Mouse (Mus musculus): Measurements from ENCODE around the gene Nim1k. TPM values are rescaled to one million over a fixed set of nuclear protein-coding genes. Genes with fewer than 3 reads are reported as not detected.

Gene Nim1k
- polyA plus RNA-seq (2014; fragmentation: Nextera tagmentation; extraction: Ambion mirVana), result 1.3 and 1.7 TPM in 2 replicates

GRCm38 (mm10) chr13:119755681-119756471 is at the start of gene Nim1k:
Gene Nim1k, minus strand, starts transcription at chr13:119755882.
- ATAC-seq (ENCODE audit: insufficient read depth, low FRiP score, low TSS enrichment) (peak; percentile 86), DNase-seq (ENCODE audit: low spot score) (peak; percentile 84)
- Histone ChIP-seq H3K9ac (ENCODE audit: low read length) (peak within 1 kb of the TSS; percentile 72), H3K4me2 (ENCODE audit: low read depth) (peak within 1 kb of the TSS; percentile 97), H3K27ac (ENCODE audit: low read depth, low read length) (peak within 1 kb of the TSS; percentile 34; the same call in 1 of the 2 replicates), H3K36me3 (ENCODE audit: control insufficient read depth, insufficient read depth, low read length) (no peaks in the 10 kb centered on the region), H3K27me3 (ENCODE audit: control insufficient read depth, insufficient read depth, low read length) (no peaks in the 10 kb centered on the region), H3K9me3 (ENCODE audit: control insufficient read depth, low read length) (no peaks in the 10 kb centered on the region), H3K4me3 (ENCODE audit: low read depth, low read length) (peak within 1 kb of the TSS; percentile 55), H3K4me1 (ENCODE audit: control insufficient read depth, insufficient read depth, low read length) (peaks cover 9% of the 10 kb centered on the region; the same call in 1 of the 2 replicates)
- WGBS, result 1% methylated on average over 43 of the region's 43 CpGs

GRCm38 (mm10) chr13:119797656-119798055 is 42.0 kb upstream of the Nim1k start:
- 73% methylated on average over 4 of the region's 4 CpGs for WGBS
- Histone ChIP-seq H3K4me2 (ENCODE audit: low read depth) (no peak overlapping the region), H3K27ac (ENCODE audit: low read depth, low read length) (no peak overlapping the region), H3K4me3 (ENCODE audit: low read depth, low read length) (no peak overlapping the region), H3K4me1 (ENCODE audit: control insufficient read depth, insufficient read depth, low read length) (no peaks in the 10 kb centered on the region), H3K27me3 (ENCODE audit: control insufficient read depth, insufficient read depth, low read length) (no peaks in the 10 kb centered on the region), H3K36me3 (ENCODE audit: control insufficient read depth, insufficient read depth, low read length) (no peaks in the 10 kb centered on the region), H3K9ac (ENCODE audit: low read length) (no peak overlapping the region), H3K9me3 (ENCODE audit: control insufficient read depth, low read length) (no peaks in the 10 kb centered on the region)
- ATAC-seq (ENCODE audit: insufficient read depth, low FRiP score, low TSS enrichment) (no peak), DNase-seq (ENCODE audit: low spot score) (no peak)

GRCm38 (mm10) chr13:119792791-119793404 is 37.2 kb upstream of the Nim1k start:
- no peak overlapping the region for H3K4me2 ChIP-seq (ENCODE audit: low read depth)
- no peaks in the 10 kb centered on the region for H3K27me3 ChIP-seq (ENCODE audit: control insufficient read depth, insufficient read depth, low read length)
- H3K9me3 ChIP-seq (ENCODE audit: control insufficient read depth, low read length), result no peaks in the 10 kb centered on the region
- no peak overlapping the region for H3K4me3 ChIP-seq (ENCODE audit: low read depth, low read length)
- no peaks in the 10 kb centered on the region for H3K36me3 ChIP-seq (ENCODE audit: control insufficient read depth, insufficient read depth, low read length)
- DNase-seq (ENCODE audit: low spot score) (no peak), ATAC-seq (ENCODE audit: insufficient read depth, low FRiP score, low TSS enrichment) (no peak)
- WGBS, result 83% methylated on average over 5 of the region's 5 CpGs
- no peak overlapping the region for H3K9ac ChIP-seq (ENCODE audit: low read length)
- H3K27ac ChIP-seq (ENCODE audit: low read depth, low read length), result no peak overlapping the region
- peaks cover 8% of the 10 kb centered on the region; the same call in 1 of the 2 replicates for H3K4me1 ChIP-seq (ENCODE audit: control insufficient read depth, insufficient read depth, low read length)

- H3K9me3 ChIP-seq (ENCODE audit: control insufficient read depth, low read length), result no peaks in the 10 kb centered on the region
- H3K9ac ChIP-seq (ENCODE audit: low read length), result peak overlapping the region; percentile 74
- peak overlapping the region; percentile 78 for H3K4me2 ChIP-seq (ENCODE audit: low read depth)
- H3K4me3 ChIP-seq (ENCODE audit: low read depth, low read length), result peak overlapping the region; percentile 57
- ATAC-seq (ENCODE audit: insufficient read depth, low FRiP score, low TSS enrichment), result 0 out of 2 replicates have a peak, but pooled peaks have one; percentile 7
- H3K36me3 ChIP-seq (ENCODE audit: control insufficient read depth, insufficient read depth, low read length), result peaks cover 3% of the 10 kb centered on the region
- peak; percentile 24 for DNase-seq (ENCODE audit: low spot score)
- 4% methylated on average over 18 of the region's 18 CpGs for WGBS
- H3K4me1 ChIP-seq (ENCODE audit: control insufficient read depth, insufficient read depth, low read length), result peaks cover 8% of the 10 kb centered on the region; the same call in 1 of the 2 replicates
- peak overlapping the region; percentile 69 for H3K27ac ChIP-seq (ENCODE audit: low read depth, low read length)
- H3K27me3 ChIP-seq (ENCODE audit: control insufficient read depth, insufficient read depth, low read length), result no peaks in the 10 kb centered on the region
These were observed 36.0 kb upstream of the Nim1k start for GRCm38 (mm10) chr13:119791580-119792135.

- peak within 1 kb of the TSS; percentile 57 for H3K4me3 ChIP-seq (ENCODE audit: low read depth, low read length)
- no peaks in the 10 kb centered on the region for H3K27me3 ChIP-seq (ENCODE audit: control insufficient read depth, insufficient read depth, low read length)
- ATAC-seq (ENCODE audit: insufficient read depth, low FRiP score, low TSS enrichment), result peak; percentile 96
- peak within 1 kb of the TSS; percentile 74 for H3K9ac ChIP-seq (ENCODE audit: low read length)
- peaks cover 8% of the 10 kb centered on the region; the same call in 1 of the 2 replicates for H3K4me1 ChIP-seq (ENCODE audit: control insufficient read depth, insufficient read depth, low read length)
- WGBS, result under 1% methylated on average over 44 of the region's 86 CpGs
- peak; percentile 97 for DNase-seq (ENCODE audit: low spot score)
- H3K4me2 ChIP-seq (ENCODE audit: low read depth), result peak within 1 kb of the TSS; percentile 78
- peaks cover 4% of the 10 kb centered on the region for H3K36me3 ChIP-seq (ENCODE audit: control insufficient read depth, insufficient read depth, low read length)
- H3K27ac ChIP-seq (ENCODE audit: low read depth, low read length), result peak within 1 kb of the TSS; percentile 69
- no peaks in the 10 kb centered on the region for H3K9me3 ChIP-seq (ENCODE audit: control insufficient read depth, low read length)
These were observed 35.3 kb upstream of the Nim1k start, which contains the start of gene Zfp131 for GRCm38 (mm10) chr13:119790761-119791579. Gene Zfp131, minus strand, starts transcription at chr13:119790889.

GRCm38 (mm10) chr13:119789851-119790717 is 34.4 kb upstream of the Nim1k start:
- Histone ChIP-seq H3K4me1 (ENCODE audit: control insufficient read depth, insufficient read depth, low read length) (peaks cover 8% of the 10 kb centered on the region; the same call in 1 of the 2 replicates), H3K36me3 (ENCODE audit: control insufficient read depth, insufficient read depth, low read length) (peaks cover 4% of the 10 kb centered on the region), H3K4me3 (ENCODE audit: low read depth, low read length) (peak overlapping the region; percentile 57), H3K27me3 (ENCODE audit: control insufficient read depth, insufficient read depth, low read length) (no peaks in the 10 kb centered on the region), H3K27ac (ENCODE audit: low read depth, low read length) (peak overlapping the region; percentile 69), H3K9ac (ENCODE audit: low read length) (peak overlapping the region; percentile 74), H3K4me2 (ENCODE audit: low read depth) (peak overlapping the region; percentile 67), H3K9me3 (ENCODE audit: control insufficient read depth, low read length) (no peaks in the 10 kb centered on the region)
- WGBS, result 2% methylated on average over 35 of the region's 66 CpGs
- ATAC-seq (ENCODE audit: insufficient read depth, low FRiP score, low TSS enrichment) (peak; percentile 70; the same call in 1 of the 2 replicates), DNase-seq (ENCODE audit: low spot score) (peak; percentile 70)

GRCm38 (mm10) chr13:119783581-119783980 is 27.9 kb upstream of the Nim1k start:
- DNase-seq (ENCODE audit: low spot score) (no peak), ATAC-seq (ENCODE audit: insufficient read depth, low FRiP score, low TSS enrichment) (no peak)
- Histone ChIP-seq H3K4me2 (ENCODE audit: low read depth) (no peak overlapping the region), H3K36me3 (ENCODE audit: control insufficient read depth, insufficient read depth, low read length) (peaks cover 10% of the 10 kb centered on the region), H3K27me3 (ENCODE audit: control insufficient read depth, insufficient read depth, low read length) (no peaks in the 10 kb centered on the region), H3K9me3 (ENCODE audit: control insufficient read depth, low read length) (no peaks in the 10 kb centered on the region), H3K9ac (ENCODE audit: low read length) (no peak overlapping the region), H3K4me3 (ENCODE audit: low read depth, low read length) (no peak overlapping the region), H3K4me1 (ENCODE audit: control insufficient read depth, insufficient read depth, low read length) (no peaks in the 10 kb centered on the region), H3K27ac (ENCODE audit: low read depth, low read length) (no peak overlapping the region)
- 87% methylated on average over 4 of the region's 4 CpGs for WGBS

Measured in neural tube, embryonic 11.5 days (tissue).